Mouse (Mus musculus) heart, adult 11 months (tissue): ENCODE data around the gene Zmat1.

Source experiments
- DNase-seq: peaks from one replicate; pipeline ENCODE4 v3.0.0; 2022

Gene Zmat1

GRCm38 (mm10) chrX:135008720-135009470 lies at the start of gene Zmat1:
Gene Zmat1, minus strand, starts transcription at chrX:135009209.
- peak; percentile 100 for DNase-seq

GRCm38 (mm10) chrX:135053939-135054338 lies 44.9 kb upstream of the Zmat1 start:
- peak; percentile 84 for DNase-seq

- no peak for DNase-seq
Observed at GRCm38 (mm10) chrX:135035962-135036375, 27.0 kb upstream of the Zmat1 start.

- DNase-seq, result no peak
Observed at GRCm38 (mm10) chrX:135025135-135025534, 16.1 kb upstream of the Zmat1 start.

GRCm38 (mm10) chrX:135011381-135011780 lies 2.4 kb upstream of the Zmat1 start:
- no peak for DNase-seq

GRCm38 (mm10) chrX:135009471-135009815 lies 434 bp upstream of the Zmat1 start:
- DNase-seq, result no peak

- DNase-seq, result no peak
Observed at GRCm38 (mm10) chrX:135008021-135008420, 988 bp downstream of the Zmat1 start.

- DNase-seq, result no peak
Observed at GRCm38 (mm10) chrX:134964546-134964945, 44.5 kb downstream of the Zmat1 start, which contains the start of gene Nxf2. Gene Nxf2, minus strand, starts transcription at chrX:134964754.

GRCm38 (mm10) chrX:134963305-134964094 lies 45.5 kb downstream of the Zmat1 start:
- DNase-seq, result peak; percentile 96

GRCm38 (mm10) chrX:134930361-134930760 lies 78.6 kb downstream of the Zmat1 start:
- DNase-seq, result no peak

- DNase-seq, result no peak
Observed at GRCm38 (mm10) chrX:134929927-134930326, 79.1 kb downstream of the Zmat1 start.

- DNase-seq, result no peak
Observed at GRCm38 (mm10) chrX:134925058-134925457, 84.0 kb downstream of the Zmat1 start.

- no peak for DNase-seq
Observed at GRCm38 (mm10) chrX:134923675-134924424, 85.2 kb downstream of the Zmat1 start.
